Mouse (Mus musculus): ENCODE measurements at regions not wholly inside any gene's neighbourhood (a gene's known extent, or its start where the extent isn't known, plus 50 kb on each side); places are given as distances from the start of the nearest gene placed in this dataset.
A peak's percentile ranks its signal among the peaks of the same experiment; 100 is the strongest.
"Not testable (repeated sequence)": the region's sequence is repeated elsewhere in the genome, so short reads cannot be mapped to it uniquely, and the experiment has no call there.

GRCm38 (mm10) chr12:45287759-45288158 is 213.2 kb upstream of the Stxbp6 start:
- TF ChIP-seq POLR2A (IDR thresholded peaks at IDR 0.05; ENCODE audit: low read depth, low read length) = no peak
- TF ChIP-seq CTCF (IDR thresholded peaks at IDR 0.05; ENCODE audit: extremely low read depth, insufficient read depth, insufficient read length, insufficient replicate concordance) = no peak
- Histone ChIP-seq H3K36me3 (ENCODE audit: control insufficient read depth, insufficient read depth, low read length) (no peaks in the 10 kb centered on the region), H3K4me3 (ENCODE audit: extremely low read depth, insufficient read depth, insufficient read length) (no peak overlapping the region), H3K27me3 (ENCODE audit: control insufficient read depth, insufficient read depth, low read length) (no peaks in the 10 kb centered on the region), H3K4me1 (ENCODE audit: control insufficient read depth, insufficient read depth, insufficient read length) (no peaks in the 10 kb centered on the region), H3K27ac (ENCODE audit: insufficient read depth, low read length) (no peak overlapping the region)
- DNase-seq (ENCODE audit: low read depth in 1 of 2, low spot score in 2 of 2) = no peak
- WGBS = 43% methylated on average over 2 of the region's 2 CpGs

GRCm38 (mm10) chr12:45256309-45256708 is 181.8 kb upstream of the Stxbp6 start:
- Histone ChIP-seq H3K27me3 (ENCODE audit: control insufficient read depth, insufficient read depth, low read length) (no peaks in the 10 kb centered on the region), H3K4me3 (ENCODE audit: extremely low read depth, insufficient read depth, insufficient read length) (no peak overlapping the region), H3K27ac (ENCODE audit: insufficient read depth, low read length) (no peak overlapping the region), H3K4me1 (ENCODE audit: control insufficient read depth, insufficient read depth, insufficient read length) (no peaks in the 10 kb centered on the region), H3K36me3 (ENCODE audit: control insufficient read depth, insufficient read depth, low read length) (no peaks in the 10 kb centered on the region)
- no peak for DNase-seq (ENCODE audit: low read depth in 1 of 2, low spot score in 2 of 2)
- WGBS = 88% methylated on average over 5 of the region's 5 CpGs
- TF ChIP-seq POLR2A (IDR thresholded peaks at IDR 0.05; ENCODE audit: low read depth, low read length) = no peak

- Histone ChIP-seq H3K27me3 (ENCODE audit: control insufficient read depth, insufficient read depth, low read length) (no peaks in the 10 kb centered on the region), H3K4me3 (ENCODE audit: extremely low read depth, insufficient read depth, insufficient read length) (no peak overlapping the region), H3K36me3 (ENCODE audit: control insufficient read depth, insufficient read depth, low read length) (no peaks in the 10 kb centered on the region), H3K27ac (ENCODE audit: insufficient read depth, low read length) (no peak overlapping the region), H3K4me1 (ENCODE audit: control insufficient read depth, insufficient read depth, insufficient read length) (no peaks in the 10 kb centered on the region)
- TF ChIP-seq POLR2A (IDR thresholded peaks at IDR 0.05; ENCODE audit: low read depth, low read length) = no peak
- no peak for TF ChIP-seq CTCF (IDR thresholded peaks at IDR 0.05; ENCODE audit: extremely low read depth, insufficient read depth, insufficient read length, insufficient replicate concordance)
- 79% methylated on average over 1 of the region's 1 CpGs for WGBS
- no peak for DNase-seq (ENCODE audit: low read depth in 1 of 2, low spot score in 2 of 2)
These were observed 136.6 kb upstream of the Stxbp6 start for GRCm38 (mm10) chr12:45211131-45211530.

GRCm38 (mm10) chr12:45195304-45195920 is 120.9 kb upstream of the Stxbp6 start:
- Histone ChIP-seq H3K36me3 (ENCODE audit: control insufficient read depth, insufficient read depth, low read length) (no peaks in the 10 kb centered on the region), H3K4me1 (ENCODE audit: control insufficient read depth, insufficient read depth, insufficient read length) (no peaks in the 10 kb centered on the region), H3K27me3 (ENCODE audit: control insufficient read depth, insufficient read depth, low read length) (no peaks in the 10 kb centered on the region), H3K27ac (ENCODE audit: insufficient read depth, low read length) (no peak overlapping the region), H3K4me3 (ENCODE audit: extremely low read depth, insufficient read depth, insufficient read length) (no peak overlapping the region)
- no peak for DNase-seq (ENCODE audit: low read depth in 1 of 2, low spot score in 2 of 2)
- 83% methylated on average over 18 of the region's 19 CpGs for WGBS
- TF ChIP-seq POLR2A (IDR thresholded peaks at IDR 0.05; ENCODE audit: low read depth, low read length) (no peak), CTCF (IDR thresholded peaks at IDR 0.05; ENCODE audit: extremely low read depth, insufficient read depth, insufficient read length, insufficient replicate concordance) (no peak)

GRCm38 (mm10) chr12:45187149-45187548 is 112.6 kb upstream of the Stxbp6 start:
- H3K27me3 ChIP-seq (ENCODE audit: control insufficient read depth, insufficient read depth, low read length) = no peaks in the 10 kb centered on the region
- H3K36me3 ChIP-seq (ENCODE audit: control insufficient read depth, insufficient read depth, low read length) = no peaks in the 10 kb centered on the region
- H3K27ac ChIP-seq (ENCODE audit: insufficient read depth, low read length) = no peak overlapping the region
- no peaks in the 10 kb centered on the region for H3K4me1 ChIP-seq (ENCODE audit: control insufficient read depth, insufficient read depth, insufficient read length)
- H3K4me3 ChIP-seq (ENCODE audit: extremely low read depth, insufficient read depth, insufficient read length) = no peak overlapping the region
- TF ChIP-seq POLR2A (IDR thresholded peaks at IDR 0.05; ENCODE audit: low read depth, low read length) = no peak
- TF ChIP-seq CTCF (IDR thresholded peaks at IDR 0.05; ENCODE audit: extremely low read depth, insufficient read depth, insufficient read length, insufficient replicate concordance) = peak; percentile 12; the same call in 1 of the 2 replicates
- DNase-seq (ENCODE audit: low read depth in 1 of 2, low spot score in 2 of 2) = no peak
- WGBS = 19% methylated on average over 6 of the region's 6 CpGs

- H3K4me1 ChIP-seq (ENCODE audit: control insufficient read depth, insufficient read depth, insufficient read length) = no peaks in the 10 kb centered on the region
- TF ChIP-seq POLR2A (IDR thresholded peaks at IDR 0.05; ENCODE audit: low read depth, low read length) (no peak), CTCF (IDR thresholded peaks at IDR 0.05; ENCODE audit: extremely low read depth, insufficient read depth, insufficient read length, insufficient replicate concordance) (no peak)
- H3K27ac ChIP-seq (ENCODE audit: insufficient read depth, low read length) = no peak overlapping the region
- H3K27me3 ChIP-seq (ENCODE audit: control insufficient read depth, insufficient read depth, low read length) = no peaks in the 10 kb centered on the region
- no peak for DNase-seq (ENCODE audit: low read depth in 1 of 2, low spot score in 2 of 2)
- H3K4me3 ChIP-seq (ENCODE audit: extremely low read depth, insufficient read depth, insufficient read length) = no peak overlapping the region
- no peaks in the 10 kb centered on the region for H3K36me3 ChIP-seq (ENCODE audit: control insufficient read depth, insufficient read depth, low read length)
- WGBS = 52% methylated on average over 3 of the region's 3 CpGs
These were observed 110.0 kb upstream of the Stxbp6 start for GRCm38 (mm10) chr12:45184510-45184909.

GRCm38 (mm10) chr12:45177454-45177853 is 102.9 kb upstream of the Stxbp6 start:
- Histone ChIP-seq H3K4me1 (ENCODE audit: control insufficient read depth, insufficient read depth, insufficient read length) (no peaks in the 10 kb centered on the region), H3K4me3 (ENCODE audit: extremely low read depth, insufficient read depth, insufficient read length) (no peak overlapping the region), H3K36me3 (ENCODE audit: control insufficient read depth, insufficient read depth, low read length) (no peaks in the 10 kb centered on the region), H3K27me3 (ENCODE audit: control insufficient read depth, insufficient read depth, low read length) (no peaks in the 10 kb centered on the region), H3K27ac (ENCODE audit: insufficient read depth, low read length) (no peak overlapping the region)
- DNase-seq (ENCODE audit: low read depth in 1 of 2, low spot score in 2 of 2) = no peak
- 79% methylated on average over 3 of the region's 3 CpGs for WGBS
- TF ChIP-seq CTCF (IDR thresholded peaks at IDR 0.05; ENCODE audit: extremely low read depth, insufficient read depth, insufficient read length, insufficient replicate concordance) (no peak), POLR2A (IDR thresholded peaks at IDR 0.05; ENCODE audit: low read depth, low read length) (no peak)

GRCm38 (mm10) chr12:45175259-45175658 is 100.8 kb upstream of the Stxbp6 start:
- H3K27ac ChIP-seq (ENCODE audit: insufficient read depth, low read length); DNase-seq (ENCODE audit: low read depth in 1 of 2, low spot score in 2 of 2); H3K4me3 ChIP-seq (ENCODE audit: extremely low read depth, insufficient read depth, insufficient read length); H3K4me1 ChIP-seq (ENCODE audit: control insufficient read depth, insufficient read depth, insufficient read length); H3K36me3 ChIP-seq (ENCODE audit: control insufficient read depth, insufficient read depth, low read length); H3K27me3 ChIP-seq (ENCODE audit: control insufficient read depth, insufficient read depth, low read length): not testable (repeated sequence)
- WGBS = 11% methylated on average over 2 of the region's 2 CpGs
